Mouse (Mus musculus): ENCODE measurements at regions not wholly inside any gene's neighbourhood (a gene's known extent, or its start where the extent isn't known, plus 50 kb on each side); places are given as distances from the start of the nearest gene placed in this dataset.

DNA sequence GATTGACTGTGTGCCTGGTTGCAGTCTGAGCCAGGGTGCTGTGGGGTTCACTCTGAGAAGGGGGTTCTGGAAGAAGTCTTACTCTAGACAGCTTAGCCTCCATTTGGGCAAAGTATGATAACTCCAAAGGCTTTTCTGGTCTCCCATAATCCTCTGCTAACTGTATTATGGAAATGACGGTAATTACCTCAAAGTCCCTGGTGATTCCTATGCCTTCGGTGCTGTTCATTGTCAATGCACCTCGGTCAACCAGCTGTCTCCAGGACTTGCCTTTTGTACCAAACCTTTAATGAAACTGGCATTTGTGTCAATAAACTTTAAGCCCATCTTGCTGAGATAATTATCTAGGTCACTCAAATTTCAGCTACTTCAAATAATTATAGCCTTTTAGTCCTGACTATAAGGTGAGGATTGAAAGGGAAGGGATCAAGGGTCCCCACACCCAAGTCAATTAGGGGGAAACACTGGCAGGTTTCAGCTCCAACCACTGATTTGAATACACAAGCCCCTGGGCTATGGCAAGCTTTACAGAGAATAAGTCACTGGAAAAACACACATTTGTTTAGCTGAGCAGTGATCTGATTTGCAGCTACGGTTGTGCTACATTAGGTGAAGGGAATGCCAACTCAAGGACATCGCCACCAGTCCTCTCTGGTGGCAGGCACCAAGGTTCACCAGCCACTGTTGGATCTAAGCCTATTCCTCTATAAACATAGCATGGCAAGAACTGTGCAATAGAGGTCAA is 177.5 kb downstream of the Cartpt start:
- Histone ChIP-seq H3K4me3 (ENCODE audit: insufficient read depth, low read length) (no peak overlapping the region), H3K4me1 (ENCODE audit: control insufficient read depth, insufficient read depth, low read length) (no peaks in the 10 kb centered on the region; the same call in 1 of the 2 replicates), H3K27ac (ENCODE audit: insufficient read depth, low read length) (no peak overlapping the region)
- no peak for TF ChIP-seq CTCF (IDR thresholded peaks at IDR 0.05; ENCODE audit: extremely low read depth, insufficient read depth, low read length)
- TF ChIP-seq POLR2A (IDR thresholded peaks at IDR 0.05; ENCODE audit: extremely low read depth, insufficient read depth, low read length) = no peak

DNA sequence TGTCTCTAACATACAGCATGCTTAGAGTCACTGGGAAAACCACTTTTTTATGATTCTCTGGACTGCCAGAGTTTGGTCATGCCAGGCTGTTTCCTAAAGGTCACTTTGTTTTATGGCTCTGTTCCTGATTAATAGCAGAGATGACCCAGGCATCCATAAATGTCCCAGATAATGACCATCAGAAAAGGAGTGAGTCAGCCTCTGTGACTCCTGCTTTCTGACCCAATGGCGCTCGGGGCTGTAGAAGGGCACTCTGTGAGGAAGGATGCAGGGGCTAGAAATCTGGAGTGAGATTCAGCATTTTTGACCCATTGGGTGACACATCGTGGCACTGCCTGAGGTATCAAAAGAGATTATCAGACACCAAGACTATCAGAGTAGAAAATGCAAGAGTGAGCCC is 180.3 kb downstream of the Cartpt start:
- H3K4me3 ChIP-seq (ENCODE audit: insufficient read depth, low read length) = no peak overlapping the region
- no peak overlapping the region for H3K27ac ChIP-seq (ENCODE audit: insufficient read depth, low read length)
- no peaks in the 10 kb centered on the region; the same call in 1 of the 2 replicates for H3K4me1 ChIP-seq (ENCODE audit: control insufficient read depth, insufficient read depth, low read length)
- TF ChIP-seq CTCF (IDR thresholded peaks at IDR 0.05; ENCODE audit: extremely low read depth, insufficient read depth, low read length) (no peak), POLR2A (IDR thresholded peaks at IDR 0.05; ENCODE audit: extremely low read depth, insufficient read depth, low read length) (no peak)

DNA sequence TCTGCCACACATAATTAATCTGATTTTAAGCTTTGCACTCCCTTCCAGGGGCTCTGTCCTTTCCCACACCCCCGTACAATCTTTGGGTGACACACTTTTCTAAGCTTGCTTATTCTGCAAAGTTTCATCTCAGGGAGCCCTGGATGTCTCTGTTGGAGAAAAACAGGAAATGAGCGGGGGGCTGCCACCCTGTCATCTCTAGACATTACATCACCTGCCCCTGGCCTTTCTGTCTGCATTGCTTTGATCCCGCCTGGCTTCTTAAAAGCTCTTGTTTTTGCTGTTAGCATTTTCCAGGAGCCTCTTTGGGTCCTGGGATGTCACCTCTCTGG is 180.2 kb upstream of the Map1b start:
- no peak for TF ChIP-seq CTCF (IDR thresholded peaks at IDR 0.05; ENCODE audit: extremely low read depth, insufficient read depth, low read length)
- TF ChIP-seq POLR2A (IDR thresholded peaks at IDR 0.05; ENCODE audit: extremely low read depth, insufficient read depth, low read length) = no peak
- Histone ChIP-seq H3K27ac (ENCODE audit: insufficient read depth, low read length) (no peak overlapping the region), H3K4me1 (ENCODE audit: control insufficient read depth, insufficient read depth, low read length) (no peaks in the 10 kb centered on the region), H3K4me3 (ENCODE audit: insufficient read depth, low read length) (no peak overlapping the region)

DNA sequence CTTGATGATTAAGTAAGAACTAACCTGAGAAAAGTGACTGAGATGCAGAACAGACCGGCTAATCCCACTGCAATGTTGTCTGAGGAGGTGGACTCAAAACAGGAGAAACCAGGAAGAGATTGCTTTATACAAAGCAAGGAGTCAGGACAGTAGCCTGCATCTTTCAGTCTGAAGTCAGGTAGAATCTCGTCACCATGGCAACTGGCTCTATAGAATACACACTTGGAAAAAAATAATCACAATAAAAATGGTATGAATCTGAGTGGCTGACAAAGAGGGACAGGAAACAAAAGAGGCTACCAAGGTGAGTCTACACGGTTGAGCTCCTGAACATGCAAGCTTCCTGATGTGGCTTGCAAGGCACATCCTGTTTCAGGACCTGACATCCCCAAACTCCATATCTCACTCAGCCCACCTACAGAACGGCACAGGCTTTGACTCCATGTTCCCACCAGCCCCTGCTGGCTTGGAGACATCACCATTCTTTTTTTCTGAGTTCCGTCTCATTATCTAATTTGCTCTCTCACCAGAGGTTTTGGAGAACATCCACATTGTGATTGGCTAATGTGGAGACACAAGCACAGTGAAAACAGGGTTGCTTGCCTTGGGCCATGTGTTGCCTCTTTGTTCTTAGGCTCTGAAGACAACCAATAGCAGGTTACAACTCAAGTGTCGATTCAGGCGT is 179.7 kb upstream of the Map1b start:
- H3K4me1 ChIP-seq (ENCODE audit: control insufficient read depth, insufficient read depth, low read length) = no peaks in the 10 kb centered on the region
- no peak overlapping the region for H3K4me3 ChIP-seq (ENCODE audit: insufficient read depth, low read length)
- TF ChIP-seq CTCF (IDR thresholded peaks at IDR 0.05; ENCODE audit: extremely low read depth, insufficient read depth, low read length) (no peak), POLR2A (IDR thresholded peaks at IDR 0.05; ENCODE audit: extremely low read depth, insufficient read depth, low read length) (no peak)
- H3K27ac ChIP-seq (ENCODE audit: insufficient read depth, low read length) = no peak overlapping the region

DNA sequence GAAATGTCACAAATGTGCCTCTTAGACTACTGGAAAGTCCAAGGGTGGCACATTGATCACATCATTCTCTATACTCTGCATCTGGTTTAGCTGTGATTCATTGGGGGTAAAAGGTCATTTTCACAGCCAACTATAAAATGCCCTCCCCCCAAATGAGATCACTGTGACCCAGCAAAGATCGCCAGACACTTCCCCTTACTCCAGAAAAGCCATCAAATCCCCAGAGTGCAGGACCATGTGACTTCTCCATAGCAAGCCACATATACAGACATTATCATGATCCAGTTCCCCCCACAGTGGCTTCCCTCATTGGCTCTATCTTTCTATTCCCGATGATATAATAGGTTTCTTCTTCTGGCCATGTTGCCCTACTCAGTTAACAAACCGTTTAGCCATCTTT is 163.6 kb upstream of the Map1b start:
- Histone ChIP-seq H3K27ac (ENCODE audit: insufficient read depth, low read length) (no peak overlapping the region), H3K4me3 (ENCODE audit: insufficient read depth, low read length) (no peak overlapping the region), H3K4me1 (ENCODE audit: control insufficient read depth, insufficient read depth, low read length) (peaks cover 2% of the 10 kb centered on the region; the same call in 1 of the 2 replicates)
- TF ChIP-seq CTCF (IDR thresholded peaks at IDR 0.05; ENCODE audit: extremely low read depth, insufficient read depth, low read length) = no peak
- no peak for TF ChIP-seq POLR2A (IDR thresholded peaks at IDR 0.05; ENCODE audit: extremely low read depth, insufficient read depth, low read length)

DNA sequence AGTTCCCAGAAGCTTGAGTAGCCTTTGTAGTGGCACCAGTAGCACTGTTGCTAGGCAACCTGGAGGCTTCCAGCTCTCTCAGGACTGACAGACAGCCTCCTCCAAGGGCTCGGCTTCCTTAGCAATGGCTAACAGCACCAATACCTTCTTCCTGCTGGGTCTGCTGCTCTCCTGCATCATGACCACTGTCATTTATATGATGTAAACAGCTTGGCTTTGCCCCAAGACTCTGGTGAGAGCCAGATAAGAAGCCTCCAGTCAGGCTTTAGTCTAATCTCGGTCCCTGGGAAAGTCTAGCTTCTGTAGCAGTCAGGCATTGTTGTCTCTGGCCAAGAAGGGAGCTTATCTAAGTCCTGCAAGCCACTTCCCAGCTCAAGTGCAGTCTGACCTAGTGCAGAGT is 163.1 kb upstream of the Map1b start:
- peaks cover 2% of the 10 kb centered on the region; the same call in 1 of the 2 replicates for H3K4me1 ChIP-seq (ENCODE audit: control insufficient read depth, insufficient read depth, low read length)
- TF ChIP-seq POLR2A (IDR thresholded peaks at IDR 0.05; ENCODE audit: extremely low read depth, insufficient read depth, low read length) = no peak
- TF ChIP-seq CTCF (IDR thresholded peaks at IDR 0.05; ENCODE audit: extremely low read depth, insufficient read depth, low read length) = no peak
- no peak overlapping the region for H3K4me3 ChIP-seq (ENCODE audit: insufficient read depth, low read length)
- H3K27ac ChIP-seq (ENCODE audit: insufficient read depth, low read length) = no peak overlapping the region

DNA sequence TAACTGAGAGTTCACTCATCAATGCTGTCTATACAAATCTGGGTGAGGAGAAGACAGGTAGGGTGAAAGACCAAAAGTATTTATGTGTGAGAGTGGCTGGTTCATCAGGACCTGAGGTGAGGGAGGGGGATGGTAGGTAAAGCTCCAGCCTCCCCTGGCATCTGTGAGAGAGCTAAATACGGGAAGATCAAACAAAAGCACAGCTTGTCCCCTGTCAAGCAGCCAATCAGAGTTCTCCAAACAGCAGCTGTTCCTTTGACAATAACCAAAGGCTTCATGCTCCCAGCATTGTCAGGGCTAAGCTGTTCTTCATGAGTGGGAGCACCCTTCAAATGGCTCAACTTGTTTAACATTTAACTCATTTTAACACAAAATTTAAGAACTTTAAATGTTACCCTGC is 160.1 kb upstream of the Map1b start:
- TF ChIP-seq POLR2A (IDR thresholded peaks at IDR 0.05; ENCODE audit: extremely low read depth, insufficient read depth, low read length) (no peak), CTCF (IDR thresholded peaks at IDR 0.05; ENCODE audit: extremely low read depth, insufficient read depth, low read length) (no peak)
- H3K27ac ChIP-seq (ENCODE audit: insufficient read depth, low read length) = no peak overlapping the region
- no peak overlapping the region for H3K4me3 ChIP-seq (ENCODE audit: insufficient read depth, low read length)
- H3K4me1 ChIP-seq (ENCODE audit: control insufficient read depth, insufficient read depth, low read length) = peaks cover 2% of the 10 kb centered on the region; the same call in 1 of the 2 replicates

DNA sequence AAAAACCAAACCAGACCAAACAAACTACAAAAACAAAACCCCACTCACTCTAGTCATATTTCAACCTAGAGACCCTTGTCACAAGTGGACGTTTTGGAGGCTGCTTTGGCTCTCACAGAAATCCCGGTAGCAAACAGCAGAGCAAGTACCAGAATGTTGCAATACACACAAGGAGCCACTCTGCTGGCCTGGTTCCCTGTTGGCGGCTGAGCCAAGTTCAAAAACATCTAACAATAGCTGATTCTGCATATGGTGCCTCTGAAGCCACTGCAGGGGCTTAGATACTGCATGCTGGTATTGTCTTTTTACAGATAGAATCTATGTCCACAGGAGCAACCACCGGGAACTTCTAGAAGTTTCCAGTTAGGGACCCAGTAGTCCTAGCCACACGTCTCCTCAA is 159.6 kb upstream of the Map1b start:
- Histone ChIP-seq H3K27ac (ENCODE audit: insufficient read depth, low read length) (no peak overlapping the region), H3K4me3 (ENCODE audit: insufficient read depth, low read length) (no peak overlapping the region), H3K4me1 (ENCODE audit: control insufficient read depth, insufficient read depth, low read length) (peaks cover 2% of the 10 kb centered on the region; the same call in 1 of the 2 replicates)
- no peak for TF ChIP-seq CTCF (IDR thresholded peaks at IDR 0.05; ENCODE audit: extremely low read depth, insufficient read depth, low read length)
- TF ChIP-seq POLR2A (IDR thresholded peaks at IDR 0.05; ENCODE audit: extremely low read depth, insufficient read depth, low read length) = no peak

DNA sequence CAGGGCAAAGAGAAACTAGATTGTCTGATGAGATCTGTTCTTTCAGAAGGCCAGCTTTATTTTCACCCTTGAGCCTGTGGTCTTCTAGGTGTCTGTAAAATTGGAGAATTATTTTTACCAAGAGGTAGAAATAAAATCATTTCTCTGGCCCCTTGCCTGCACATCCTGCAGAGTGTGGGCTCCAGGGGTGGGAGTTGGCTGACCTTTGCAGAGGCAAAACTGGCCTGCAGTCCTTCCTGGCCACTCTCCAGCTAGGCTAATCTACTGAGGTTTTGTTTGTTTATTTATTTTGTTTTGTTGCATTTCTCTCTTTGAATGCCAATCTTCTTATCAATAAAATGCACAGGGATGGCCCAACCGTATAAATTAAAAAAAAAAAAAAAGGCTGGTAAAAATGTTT is 156.4 kb upstream of the Map1b start:
- TF ChIP-seq POLR2A (IDR thresholded peaks at IDR 0.05; ENCODE audit: extremely low read depth, insufficient read depth, low read length) = no peak
- TF ChIP-seq CTCF (IDR thresholded peaks at IDR 0.05; ENCODE audit: extremely low read depth, insufficient read depth, low read length) = no peak
- Histone ChIP-seq H3K27ac (ENCODE audit: insufficient read depth, low read length) (no peak overlapping the region), H3K4me3 (ENCODE audit: insufficient read depth, low read length) (no peak overlapping the region), H3K4me1 (ENCODE audit: control insufficient read depth, insufficient read depth, low read length) (peaks cover 1% of the 10 kb centered on the region; the same call in 1 of the 2 replicates)

DNA sequence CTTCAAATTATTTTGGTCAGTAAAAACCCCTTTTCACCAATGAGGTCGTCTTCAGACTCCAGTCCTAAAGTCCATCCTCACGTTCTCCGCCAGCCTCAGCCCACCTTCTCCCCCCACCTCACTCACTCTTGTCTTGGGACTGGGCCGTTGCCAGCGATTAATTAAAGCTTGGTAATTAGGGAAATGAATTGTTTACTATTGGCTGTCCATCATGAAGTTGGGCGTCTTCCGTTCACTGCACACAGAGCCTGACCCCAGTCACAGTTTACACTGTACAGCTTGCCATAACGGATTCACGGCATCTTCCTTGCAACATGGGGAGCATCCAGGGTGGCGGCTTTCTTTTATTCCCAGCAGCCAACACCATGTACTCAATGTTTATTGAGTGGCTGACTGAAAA is 155.4 kb upstream of the Map1b start:
- Histone ChIP-seq H3K4me1 (ENCODE audit: control insufficient read depth, insufficient read depth, low read length) (peaks cover 1% of the 10 kb centered on the region; the same call in 1 of the 2 replicates), H3K27ac (ENCODE audit: insufficient read depth, low read length) (no peak overlapping the region), H3K4me3 (ENCODE audit: insufficient read depth, low read length) (no peak overlapping the region)
- no peak for TF ChIP-seq CTCF (IDR thresholded peaks at IDR 0.05; ENCODE audit: extremely low read depth, insufficient read depth, low read length)
- TF ChIP-seq POLR2A (IDR thresholded peaks at IDR 0.05; ENCODE audit: extremely low read depth, insufficient read depth, low read length) = no peak

All from cortical plate, adult 2 months (tissue).